Mouse (Mus musculus): ENCODE data around the gene Atn1. TPM values are rescaled to one million over a fixed set of nuclear protein-coding genes. Genes with fewer than 3 reads are reported as not detected.

Gene Atn1
- polyA plus RNA-seq, 1 experiment from 2014 or later, result 13.0 TPM

- H3K4me3 ChIP-seq, result no peak overlapping the region
- peaks cover 42% of the 10 kb centered on the region for H3K36me3 ChIP-seq
- peaks cover 15% of the 10 kb centered on the region for H3K4me1 ChIP-seq (replicated peaks)
- DNase-seq (ENCODE audit: low spot score), result no peak
- no peaks in the 10 kb centered on the region for H3K9me3 ChIP-seq
- H3K27ac ChIP-seq, result no peak overlapping the region
- WGBS, result 92% methylated on average over 7 of the region's 7 CpGs
- H3K27me3 ChIP-seq (ENCODE audit: insufficient read depth, poor library complexity, severe bottlenecking), result no peaks in the 10 kb centered on the region
Observed at GRCm38 (mm10) chr6:124696441-124697150, 59.7 kb downstream of the Atn1 start.

DNA sequence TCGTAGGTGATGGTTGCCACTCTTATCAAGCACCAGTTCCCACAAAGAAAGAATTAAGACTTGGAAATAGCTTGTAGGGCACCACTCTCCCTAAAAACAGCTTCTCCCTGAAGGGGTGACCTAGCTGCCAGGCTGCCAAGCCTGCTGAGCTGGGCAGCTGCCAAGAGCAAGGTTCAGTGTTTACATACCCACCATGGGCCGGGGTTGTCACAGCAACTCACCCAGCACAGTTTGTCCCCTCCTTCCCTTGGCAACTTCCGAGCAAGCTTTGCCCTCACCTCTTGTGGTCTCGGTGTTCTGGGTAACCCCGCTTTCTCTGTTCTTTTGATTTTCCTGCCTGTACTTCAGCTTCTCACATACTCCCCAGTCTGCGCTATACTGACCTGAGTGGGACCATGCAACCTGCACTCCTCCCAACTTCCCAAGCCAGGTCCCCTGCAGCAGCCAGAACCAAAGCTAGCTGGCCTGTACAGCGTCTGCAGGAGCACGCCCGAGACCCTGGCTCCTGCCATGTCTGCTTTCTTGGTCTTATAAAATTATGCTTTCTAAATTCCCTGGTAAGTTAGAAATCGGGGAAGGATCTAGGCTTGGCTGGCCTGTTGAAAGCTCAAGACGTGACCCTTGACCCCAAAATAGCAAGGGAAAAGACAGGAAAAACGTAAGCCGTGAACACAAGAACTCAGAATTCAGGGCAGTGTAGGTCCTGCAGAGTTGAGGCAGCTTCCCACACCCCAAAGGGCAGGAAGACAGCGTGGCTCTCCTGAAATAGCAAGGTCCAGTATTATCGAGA is 62.0 kb downstream of the Atn1 start:
- H3K27ac ChIP-seq, result no peak overlapping the region; the same call in 1 of the 2 replicates
- no peak overlapping the region for H3K4me3 ChIP-seq
- no peaks in the 10 kb centered on the region for H3K9me3 ChIP-seq
- H3K4me1 ChIP-seq (replicated peaks), result peaks cover 15% of the 10 kb centered on the region
- 79% methylated on average over 15 of the region's 15 CpGs for WGBS
- DNase-seq (ENCODE audit: low spot score), result no peak
- peaks cover 20% of the 10 kb centered on the region for H3K36me3 ChIP-seq
- H3K27me3 ChIP-seq (ENCODE audit: insufficient read depth, poor library complexity, severe bottlenecking), result no peaks in the 10 kb centered on the region

- Histone ChIP-seq H3K27me3 (ENCODE audit: insufficient read depth, poor library complexity, severe bottlenecking) (no peaks in the 10 kb centered on the region), H3K9me3 (no peaks in the 10 kb centered on the region), H3K36me3 (peaks cover 10% of the 10 kb centered on the region), H3K27ac (no peak overlapping the region), H3K4me3 (no peak overlapping the region), H3K4me1 (replicated peaks) (peaks cover 15% of the 10 kb centered on the region)
- no peak for DNase-seq (ENCODE audit: low spot score)
- WGBS, result 75% methylated on average over 15 of the region's 15 CpGs
Observed at GRCm38 (mm10) chr6:124693243-124693981, 62.9 kb downstream of the Atn1 start.

MicroRNAs encoded within 50 kb of the gene (microRNA counts, 519-probe panel; counts per million panel counts)
- 1,255 counts per million, percentile 77 among the panel's probes with 10 or more counts for microRNA mmu-miR-141
- 1,255 counts per million, percentile 77 among the panel's probes with 10 or more counts for microRNA mmu-miR-200c

Other genes starting within 250 kb of the Atn1 start
- gene C1ra, start 244.1 kb downstream of the Atn1 start, polyA plus RNA-seq (2016; fragmentation: Nextera tagmentation; extraction: Ambion mirVana), result 0.06 and 0.33 TPM in 2 replicates
- 0.51 and 0.75 TPM in 2 replicates for gene C1s1, start 214.2 kb downstream of the Atn1 start, polyA plus RNA-seq (2016; fragmentation: Nextera tagmentation; extraction: Ambion mirVana)
- not detected in 2 replicates for gene C1rb, start 186.2 kb downstream of the Atn1 start, polyA plus RNA-seq (2016; fragmentation: Nextera tagmentation; extraction: Ambion mirVana)
- not detected in 2 replicates for gene C1s2, start 120.4 kb downstream of the Atn1 start, polyA plus RNA-seq (2016; fragmentation: Nextera tagmentation; extraction: Ambion mirVana)
- gene Lpcat3, start 93.5 kb downstream of the Atn1 start, polyA plus RNA-seq (2016; fragmentation: Nextera tagmentation; extraction: Ambion mirVana), result 39.6 and 43.6 TPM in 2 replicates
- gene Emg1, start 44.3 kb downstream of the Atn1 start, polyA plus RNA-seq (2016; fragmentation: Nextera tagmentation; extraction: Ambion mirVana), result 215 and 232 TPM in 2 replicates
- gene Phb2, start 44.2 kb downstream of the Atn1 start, polyA plus RNA-seq (2016; fragmentation: Nextera tagmentation; extraction: Ambion mirVana), result 410 and 445 TPM in 2 replicates
- 7.9 and 8.2 TPM in 2 replicates for gene Ptpn6, start 17.8 kb downstream of the Atn1 start, polyA plus RNA-seq (2016; fragmentation: Nextera tagmentation; extraction: Ambion mirVana)
- 446 and 555 TPM in 2 replicates for gene Grcc10, start 15.2 kb downstream of the Atn1 start, polyA plus RNA-seq (2016; fragmentation: Nextera tagmentation; extraction: Ambion mirVana)
- not detected in 2 replicates for gene Gm45234, start 503 bp downstream of the Atn1 start, polyA plus RNA-seq (2016; fragmentation: Nextera tagmentation; extraction: Ambion mirVana)
- 3.4 and 5.4 TPM in 2 replicates for gene Eno2, start 13.1 kb upstream of the Atn1 start, polyA plus RNA-seq (2016; fragmentation: Nextera tagmentation; extraction: Ambion mirVana)
- gene Lrrc23, start 23.2 kb upstream of the Atn1 start, polyA plus RNA-seq (2016; fragmentation: Nextera tagmentation; extraction: Ambion mirVana), result 2.5 and 4.8 TPM in 2 replicates
- 8.3 and 8.7 TPM in 2 replicates for gene Spsb2, start 52.1 kb upstream of the Atn1 start, polyA plus RNA-seq (2016; fragmentation: Nextera tagmentation; extraction: Ambion mirVana)
- gene Tpi1, start 57.8 kb upstream of the Atn1 start, polyA plus RNA-seq (2016; fragmentation: Nextera tagmentation; extraction: Ambion mirVana), result 794 and 931 TPM in 2 replicates
- 206 and 211 TPM in 2 replicates for gene Usp5, start 73.0 kb upstream of the Atn1 start, polyA plus RNA-seq (2016; fragmentation: Nextera tagmentation; extraction: Ambion mirVana)
- gene Cdca3, start 73.0 kb upstream of the Atn1 start, polyA plus RNA-seq (2016; fragmentation: Nextera tagmentation; extraction: Ambion mirVana), result 232 and 255 TPM in 2 replicates
- 0.44 and 0.76 TPM in 2 replicates for gene Gnb3, start 83.8 kb upstream of the Atn1 start, polyA plus RNA-seq (2016; fragmentation: Nextera tagmentation; extraction: Ambion mirVana)
- gene P3h3, start 101.2 kb upstream of the Atn1 start, polyA plus RNA-seq (2016; fragmentation: Nextera tagmentation; extraction: Ambion mirVana), result 12.6 and 13.4 TPM in 2 replicates
- gene Gpr162, start 107.5 kb upstream of the Atn1 start, polyA plus RNA-seq (2016; fragmentation: Nextera tagmentation; extraction: Ambion mirVana), result 2.3 and 5.0 TPM in 2 replicates
- gene Cd4, start 131.7 kb upstream of the Atn1 start, polyA plus RNA-seq (2016; fragmentation: Nextera tagmentation; extraction: Ambion mirVana), result not detected in 2 replicates
- 1.1 and 1.3 TPM in 2 replicates for gene Lag3, start 155.2 kb upstream of the Atn1 start, polyA plus RNA-seq (2016; fragmentation: Nextera tagmentation; extraction: Ambion mirVana)
- 271 and 416 TPM in 2 replicates for gene Ptms, start 163.6 kb upstream of the Atn1 start, polyA plus RNA-seq (2016; fragmentation: Nextera tagmentation; extraction: Ambion mirVana)
- 417 and 499 TPM in 2 replicates for gene Mlf2, start 174.9 kb upstream of the Atn1 start, polyA plus RNA-seq (2016; fragmentation: Nextera tagmentation; extraction: Ambion mirVana)
- gene Cops7a, start 209.0 kb upstream of the Atn1 start, polyA plus RNA-seq (2016; fragmentation: Nextera tagmentation; extraction: Ambion mirVana), result 130 and 138 TPM in 2 replicates
- gene Pianp, start 240.2 kb upstream of the Atn1 start, polyA plus RNA-seq (2016; fragmentation: Nextera tagmentation; extraction: Ambion mirVana), result 0.85 and 2.4 TPM in 2 replicates